Mouse (Mus musculus): ENCODE measurements at regions not wholly inside any gene's neighbourhood (a gene's known extent, or its start where the extent isn't known, plus 50 kb on each side); places are given as distances from the start of the nearest gene placed in this dataset.
"Not testable (repeated sequence)": the region's sequence is repeated elsewhere in the genome, so short reads cannot be mapped to it uniquely, and the experiment has no call there.

GRCm38 (mm10) chr4:105656071-105656655 is 133.5 kb upstream of the Gm12728 start:
- DNase-seq, result peak; percentile 37 to 61

DNA sequence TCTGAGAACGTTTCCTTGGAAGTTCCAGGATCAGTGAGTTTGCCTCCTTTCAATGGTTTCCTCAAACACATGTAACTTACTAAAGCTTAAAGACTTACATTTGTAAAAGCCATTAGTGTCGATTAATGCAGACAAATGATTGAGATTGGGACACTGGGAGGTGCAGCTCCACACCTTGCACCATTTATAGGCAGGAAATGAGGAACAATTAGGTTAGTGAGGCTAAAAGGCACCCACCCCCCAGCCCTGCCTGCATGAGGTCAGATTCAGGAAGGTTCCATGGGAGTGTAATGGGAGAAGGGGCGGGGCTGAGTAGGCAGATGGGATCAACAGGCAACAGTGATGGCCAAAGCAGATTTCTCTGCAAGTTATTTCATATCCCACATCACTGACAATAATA is 131.1 kb upstream of the Gm12728 start:
- no peak for DNase-seq

DNA sequence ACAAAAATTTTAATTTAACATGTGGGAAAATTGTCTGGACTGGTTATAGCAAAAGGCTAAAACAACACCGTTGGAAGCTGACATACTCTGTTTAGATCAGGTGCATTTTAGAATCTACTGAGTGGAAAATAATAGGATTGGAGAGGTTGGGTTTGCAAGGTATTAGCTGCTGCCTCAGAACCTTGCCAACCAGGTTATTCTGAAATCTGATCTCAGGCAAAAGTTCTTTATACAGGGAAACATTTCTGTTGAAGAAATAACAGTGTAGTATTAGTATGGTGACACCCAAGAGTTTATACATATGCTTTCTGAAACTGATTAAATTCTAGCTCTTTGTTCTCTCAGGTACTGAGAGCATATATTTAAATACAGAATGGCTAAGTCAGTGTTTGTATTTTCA is 113.0 kb upstream of the Gm12728 start:
- DNase-seq, result no peak

- DNase-seq, result no peak
Measured at GRCm38 (mm10) chr4:105690716-105691115, 99.0 kb upstream of the Gm12728 start.

DNA sequence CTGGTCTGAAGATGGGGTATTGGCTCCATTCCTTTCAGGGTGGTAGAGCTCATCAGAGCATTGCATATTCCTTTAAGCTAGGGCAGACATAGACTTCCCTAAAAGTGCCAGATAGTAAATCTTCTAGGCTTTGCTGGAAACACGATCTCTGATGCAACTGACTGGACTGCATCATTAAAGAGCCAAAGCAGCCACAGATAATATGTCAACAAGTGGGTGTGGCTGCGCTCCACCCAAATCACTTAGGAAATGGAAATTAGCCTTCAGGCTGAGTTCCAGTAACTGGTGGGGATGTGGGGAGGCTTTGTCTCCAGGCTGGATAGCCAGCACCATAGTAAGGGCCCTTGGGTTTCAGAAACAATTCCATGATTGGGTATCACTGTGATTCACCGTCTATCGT is 97.3 kb upstream of the Gm12728 start:
- DNase-seq, result peak; percentile 26 to 39

- DNase-seq, result peak in 1 of 2 experiments; percentile 36
Measured at GRCm38 (mm10) chr4:105695895-105696294, 93.8 kb upstream of the Gm12728 start.

DNA sequence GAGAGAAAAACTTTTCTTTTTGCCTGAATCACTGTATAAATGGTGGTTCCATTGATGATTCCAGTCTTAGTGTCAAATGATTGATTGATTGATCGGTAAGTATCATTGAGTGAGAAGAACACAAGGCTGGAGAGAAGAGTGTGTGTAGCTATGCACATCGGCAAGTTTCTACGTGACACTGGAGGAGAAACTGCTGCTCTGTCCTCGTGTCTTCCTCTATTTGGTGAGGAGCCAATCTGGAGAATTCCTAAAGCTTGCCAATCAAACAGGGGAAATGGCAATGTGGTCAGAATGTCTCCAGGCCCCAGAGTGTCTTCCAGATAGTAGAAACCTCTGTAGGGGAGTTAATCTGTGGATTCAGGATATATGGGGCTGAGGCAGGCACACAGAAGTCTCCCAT is 92.5 kb upstream of the Gm12728 start:
- DNase-seq, result no peak

GRCm38 (mm10) chr4:105702036-105702435 is 87.6 kb upstream of the Gm12728 start:
- DNase-seq, result no peak

GRCm38 (mm10) chr4:105703408-105703807 is 86.3 kb upstream of the Gm12728 start:
- DNase-seq, result no peak

GRCm38 (mm10) chr4:105704271-105704670 is 85.4 kb upstream of the Gm12728 start:
- DNase-seq, result no peak

DNA sequence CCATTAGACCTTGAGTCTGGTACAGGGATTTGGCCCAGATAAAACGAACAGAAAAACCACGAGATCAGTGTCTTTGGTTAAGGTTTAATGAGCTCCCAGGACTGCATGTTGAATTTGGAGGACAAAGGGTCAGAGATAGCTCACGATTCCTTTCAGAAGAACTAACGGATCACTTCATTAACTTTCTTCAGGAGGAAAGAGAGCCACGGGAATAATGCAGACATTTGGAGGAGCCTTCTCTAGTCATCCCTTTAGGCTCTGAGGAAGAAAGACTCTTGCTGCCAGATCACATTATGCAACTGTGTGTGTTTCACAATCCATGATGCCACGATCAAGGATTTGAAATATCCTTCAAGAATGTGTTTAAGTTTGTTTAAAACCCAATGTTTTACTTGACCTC is 83.7 kb upstream of the Gm12728 start:
- peak; percentile 35 to 65 for DNase-seq

DNA sequence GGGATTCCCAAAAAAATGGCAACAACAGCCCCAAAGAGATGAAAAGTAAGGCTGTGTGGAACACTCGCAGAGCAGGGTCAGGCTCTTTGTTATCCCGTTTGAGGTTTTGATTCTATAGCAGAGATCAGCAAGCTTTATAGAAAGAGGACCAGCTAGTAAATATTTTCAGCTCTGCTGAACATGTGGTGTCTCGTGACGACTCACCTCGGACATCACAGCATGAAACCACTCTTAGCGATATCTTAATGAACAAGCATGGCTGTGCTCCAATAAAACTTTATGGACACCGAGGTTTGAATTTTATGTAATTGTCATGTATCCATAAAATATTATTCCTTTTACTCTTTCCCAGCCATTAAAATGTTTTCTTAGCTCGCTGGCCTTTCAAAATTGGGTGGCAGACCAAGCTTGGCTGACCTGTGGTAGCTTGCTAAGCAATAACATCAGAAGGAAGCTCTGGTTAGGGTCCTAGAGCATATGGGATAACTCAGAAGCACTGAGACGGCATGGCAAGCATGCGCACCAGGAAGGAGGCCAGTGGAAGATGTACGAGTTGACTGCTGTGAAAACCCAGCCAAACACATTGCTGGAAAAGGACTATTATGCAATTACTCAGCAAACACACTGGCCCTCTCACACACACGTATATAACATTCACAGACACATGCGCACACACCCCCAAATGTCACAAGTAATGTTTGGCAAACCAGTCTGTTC is 81.4 kb upstream of the Gm12728 start:
- peak; percentile 42 to 61 for DNase-seq

DNA sequence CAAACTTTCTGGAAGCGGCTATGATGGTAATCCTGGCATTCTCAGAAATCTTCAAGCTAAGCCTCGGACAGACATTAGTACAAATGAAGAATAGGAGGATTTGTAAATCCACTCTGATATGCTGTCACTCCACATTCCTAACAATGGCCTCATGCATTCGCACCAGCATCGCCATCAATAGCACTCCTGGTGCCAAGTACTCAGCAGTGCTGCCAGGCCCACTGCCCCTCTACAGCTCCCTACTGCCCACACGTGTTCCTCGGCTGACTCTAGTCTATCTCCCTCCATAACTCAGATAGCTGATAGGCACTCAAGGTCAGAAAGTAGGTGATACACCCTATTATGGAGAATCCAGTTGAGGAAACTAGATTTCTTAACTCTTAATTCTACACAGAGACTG is 75.7 kb upstream of the Gm12728 start:
- no peak for DNase-seq

GRCm38 (mm10) chr4:105718080-105718479 is 71.6 kb upstream of the Gm12728 start:
- DNase-seq, result no peak

DNA sequence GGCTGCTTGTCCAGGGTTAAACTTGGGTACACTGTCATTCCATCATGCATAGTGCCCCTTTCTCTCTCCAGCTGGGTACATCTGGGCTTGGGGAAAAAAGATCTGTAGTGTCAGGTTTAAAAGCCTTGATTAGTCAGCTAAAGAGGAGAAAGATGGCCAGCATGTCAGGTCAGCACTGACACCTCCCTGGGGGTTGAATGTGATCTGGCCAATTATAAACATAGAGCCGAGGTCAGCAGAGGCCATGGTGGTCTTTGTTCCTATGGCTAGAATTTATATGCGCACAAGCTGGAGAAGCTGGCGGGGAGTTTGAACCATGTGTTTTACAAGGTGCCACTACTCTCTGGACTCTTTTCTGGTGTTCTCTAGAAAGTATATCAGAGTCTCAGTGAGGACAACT is 61.0 kb upstream of the Gm12728 start:
- no peak for DNase-seq

- no peak for DNase-seq
Measured at GRCm38 (mm10) chr4:105730900-105731299, 58.8 kb upstream of the Gm12728 start.

- DNase-seq, result not testable (repeated sequence)
Measured at GRCm38 (mm10) chr4:105735116-105735515, 54.6 kb upstream of the Gm12728 start.
